Mouse (Mus musculus) MEL (cell line): ENCODE data around the gene Gpr162. TPM values are rescaled to one million over a fixed set of nuclear protein-coding genes. Genes with fewer than 3 reads are reported as not detected.

ENCODE experiments used
- DNase-seq: peaks from one replicate; pipeline ENCODE4 v3.0.0; 2011; ENCODE audit warnings: low read depth, low spot score
- H3K27ac ChIP-seq: 2 replicates; pipeline ENCODE4 v1.5.1; 2012; ENCODE audit warnings: low read depth, mild to moderate bottlenecking, control low read depth, low read length, moderate library complexity; ENCODE audit not compliant: control insufficient read depth
- H3K27me3 ChIP-seq, 2 experiments: fragments of 150-350 bp in 1 of 2; sonication (generic) in 1 of 2; 2 replicates each; pipeline ENCODE4 v1.6.1; 2012; ENCODE audit warnings: low read length in 2 of 2, mild to moderate bottlenecking in 2 of 2, improper control_type of control experiment in 1 of 2, moderate library complexity in 1 of 2; ENCODE audit not compliant: insufficient read depth in 2 of 2, control insufficient read depth in 1 of 2
- H3K36me3 ChIP-seq, 2 experiments: 2 replicates each; pipeline ENCODE4 v1.6.1; 2012 to 2014; ENCODE audit warnings: low read length in 2 of 2, improper control_type of control experiment in 1 of 2, inconsistent platforms in 1 of 2, mild to moderate bottlenecking in 1 of 2; ENCODE audit not compliant: insufficient read depth in 2 of 2, control insufficient read depth in 1 of 2
- H3K4me1 ChIP-seq, 2 experiments: fragments of 150-350 bp in 1 of 2; sonication (generic) in 1 of 2; 2 replicates each; pipeline ENCODE4 v1.6.1; 2012; ENCODE audit warnings: low read length in 2 of 2, improper control_type of control experiment in 1 of 2, mild to moderate bottlenecking in 1 of 2; ENCODE audit not compliant: insufficient read depth in 2 of 2, control insufficient read depth in 1 of 2
- H3K4me3 ChIP-seq, 2 experiments: fragments of 150-350 bp in 1 of 2; sonication (generic) in 1 of 2; 2 replicates each; pipeline ENCODE4 v1.5.1; 2012; ENCODE audit warnings: low read depth in 2 of 2, low read length in 2 of 2, mild to moderate bottlenecking in 2 of 2, moderate library complexity in 2 of 2, control low read depth in 1 of 2, improper control_type of control experiment in 1 of 2; ENCODE audit not compliant: control insufficient read depth in 1 of 2, insufficient read depth in 1 of 2
- H3K79me2 ChIP-seq: 2 replicates; pipeline ENCODE4 v1.6.1; 2012; ENCODE audit warnings: mild to moderate bottlenecking, low read length, moderate library complexity; ENCODE audit not compliant: control insufficient read depth, poor library complexity, insufficient read depth
- H3K9ac ChIP-seq: 2 replicates; pipeline ENCODE4 v1.6.1; 2012; ENCODE audit warnings: low read depth, mild to moderate bottlenecking, control low read depth, low read length, moderate library complexity; ENCODE audit not compliant: control insufficient read depth, poor library complexity, severe bottlenecking
- H3K9me3 ChIP-seq: fragments of 150-350 bp; sonication (generic); replicated peaks from 2 replicates; pipeline ENCODE4 v1.6.1; 2012; ENCODE audit warnings: mild to moderate bottlenecking, low read length, improper control_type of control experiment, moderate library complexity; ENCODE audit not compliant: insufficient read depth
- CHD1 ChIP-seq: IDR thresholded peaks from 2 replicates; pipeline ENCODE4 v1.6.1; 2012; ENCODE audit warnings: low read depth, mild to moderate bottlenecking, inconsistent platforms, low read length, improper control_type of control experiment
- E2F4 ChIP-seq: IDR thresholded peaks from 2 replicates; pipeline ENCODE4 v1.6.1; 2011; ENCODE audit warnings: low read depth, low read length, improper control_type of control experiment, borderline replicate concordance
- ELF1 ChIP-seq: IDR thresholded peaks from 2 replicates; pipeline ENCODE4 v1.6.1; 2014; ENCODE audit warnings: low read depth, mild to moderate bottlenecking, inconsistent platforms, low read length, improper control_type of control experiment, moderate library complexity
- EP300 ChIP-seq, 2 experiments: IDR thresholded peaks; 2 replicates each; pipeline ENCODE4 v1.6.1; 2011; ENCODE audit warnings: improper control_type of control experiment in 2 of 2, low read length in 2 of 2, low read depth in 1 of 2, mild to moderate bottlenecking in 1 of 2
- GABPA ChIP-seq: IDR thresholded peaks from 2 replicates; pipeline ENCODE4 v1.6.1; 2012; ENCODE audit warnings: low read depth, mild to moderate bottlenecking, inconsistent platforms, low read length, improper control_type of control experiment, moderate library complexity
- GATA1 ChIP-seq: IDR thresholded peaks from 2 replicates; pipeline ENCODE4 v1.6.1; 2011; ENCODE audit warnings: low read depth, low read length, improper control_type of control experiment
- HCFC1 ChIP-seq: IDR thresholded peaks from 2 replicates; pipeline ENCODE4 v1.6.1; 2012; ENCODE audit warnings: low read depth, mild to moderate bottlenecking, inconsistent platforms, low read length, improper control_type of control experiment, moderate library complexity
- JUND ChIP-seq: IDR thresholded peaks from 2 replicates; pipeline ENCODE4 v1.6.1; 2011; ENCODE audit warnings: low read depth, mild to moderate bottlenecking, improper control_type of control experiment, low read length
- MAFK ChIP-seq: IDR thresholded peaks from 2 replicates; pipeline ENCODE4 v1.6.1; 2011; ENCODE audit warnings: low read depth, mild to moderate bottlenecking, low read length, improper control_type of control experiment, borderline replicate concordance
- MAZ ChIP-seq: IDR thresholded peaks from 2 replicates; pipeline ENCODE4 v1.6.1; 2012; ENCODE audit warnings: low read depth, mild to moderate bottlenecking, inconsistent platforms, low read length, improper control_type of control experiment
- MEF2A ChIP-seq: IDR thresholded peaks from 2 replicates; pipeline ENCODE4 v1.6.1; 2014; ENCODE audit warnings: low read depth, mild to moderate bottlenecking, inconsistent platforms, low read length, improper control_type of control experiment; ENCODE audit not compliant: poor library complexity, insufficient replicate concordance, severe bottlenecking; ENCODE audit errors: extremely low read depth
- MXI1 ChIP-seq: IDR thresholded peaks from 2 replicates; pipeline ENCODE4 v1.6.1; 2011; ENCODE audit warnings: mild to moderate bottlenecking, low read depth, low read length, improper control_type of control experiment
- MYB ChIP-seq: IDR thresholded peaks from 2 replicates; pipeline ENCODE4 v1.6.1; 2011; ENCODE audit warnings: mild to moderate bottlenecking, low read depth, low read length, improper control_type of control experiment
- POLR2A ChIP-seq, 2 experiments: IDR thresholded peaks; 2 replicates each; pipeline ENCODE4 v1.6.1; 2011 to 2012; ENCODE audit warnings: low read length in 2 of 2, mild to moderate bottlenecking in 2 of 2, control low read depth in 1 of 2, improper control_type of control experiment in 1 of 2, low read depth in 1 of 2, moderate library complexity in 1 of 2; ENCODE audit not compliant: control insufficient read depth in 1 of 2, insufficient read depth in 1 of 2, poor library complexity in 1 of 2
- POLR2AphosphoS2 ChIP-seq: IDR thresholded peaks from 2 replicates; pipeline ENCODE4 v1.6.1; 2011; ENCODE audit warnings: low read length, improper control_type of control experiment
- POLR2AphosphoS5 ChIP-seq: IDR thresholded peaks from 2 replicates; pipeline ENCODE4 v1.6.1; 2012; ENCODE audit warnings: low read depth, borderline replicate concordance, mild to moderate bottlenecking, inconsistent platforms, low read length, moderate library complexity, mixed read lengths
- RAD21 ChIP-seq: IDR thresholded peaks from 2 replicates; pipeline ENCODE4 v1.6.1; 2011; ENCODE audit warnings: mild to moderate bottlenecking, low read depth, low read length, improper control_type of control experiment
- RCOR1 ChIP-seq: IDR thresholded peaks from 2 replicates; pipeline ENCODE4 v1.6.1; 2012; ENCODE audit warnings: low read depth, mild to moderate bottlenecking, inconsistent platforms, low read length, improper control_type of control experiment
- SIN3A ChIP-seq: IDR thresholded peaks from 2 replicates; pipeline ENCODE4 v1.6.1; 2012; ENCODE audit warnings: low read length, improper control_type of control experiment, inconsistent platforms
- TAL1 ChIP-seq: IDR thresholded peaks from 2 replicates; pipeline ENCODE4 v1.6.1; 2012; ENCODE audit warnings: mild to moderate bottlenecking, inconsistent platforms, low read length, moderate library complexity, mixed read lengths
- TCF12 ChIP-seq: IDR thresholded peaks from 2 replicates; pipeline ENCODE4 v1.6.1; 2014; ENCODE audit warnings: low read depth, mild to moderate bottlenecking, inconsistent platforms, low read length, improper control_type of control experiment, moderate library complexity
- UBTF ChIP-seq: IDR thresholded peaks from 2 replicates; pipeline ENCODE4 v1.6.1; 2012; ENCODE audit warnings: low read depth, mild to moderate bottlenecking, inconsistent platforms, low read length, improper control_type of control experiment, moderate library complexity, borderline replicate concordance; ENCODE audit not compliant: insufficient read depth
- USF2 ChIP-seq, 2 experiments: IDR thresholded peaks; 2 replicates each; pipeline ENCODE4 v1.6.1; 2011 to 2012; ENCODE audit warnings: improper control_type of control experiment in 2 of 2, low read length in 2 of 2, borderline replicate concordance in 1 of 2, inconsistent platforms in 1 of 2, low read depth in 1 of 2, mild to moderate bottlenecking in 1 of 2; ENCODE audit not compliant: insufficient read depth in 1 of 2
- ZC3H11A ChIP-seq: IDR thresholded peaks from 2 replicates; pipeline ENCODE4 v1.6.1; 2012; ENCODE audit warnings: low read depth, mild to moderate bottlenecking, inconsistent platforms, low read length, improper control_type of control experiment
- ZNF384 ChIP-seq: IDR thresholded peaks from 2 replicates; pipeline ENCODE4 v1.6.1; 2012; ENCODE audit warnings: low read depth, mild to moderate bottlenecking, inconsistent platforms, low read length, improper control_type of control experiment
- polyA plus RNA-seq, 2 experiments: library from polyadenylated mRNA; stranded (reverse) in 1 of 2; unstranded in 1 of 2; fragments of >175 nt in 1 of 2; fragments of >200 nt in 1 of 2; gene quantifications; 2 replicates each; pipeline versions ENCODE4 v1.2.1 to v1.2.4; 2012; ENCODE audit warnings: low replicate concordance in 2 of 2, low read depth in 1 of 2; ENCODE audit not compliant: insufficient read length in 2 of 2, insufficient read depth in 1 of 2, missing spikeins in 1 of 2
- total RNA-seq: library from RNA; depleted of rRNA; stranded (reverse); fragments of 300-350 nt; gene quantifications from 2 replicates; pipeline ENCODE4 v1.2.3, GENCODE M21; 2012

Gpr162 gene
- total and polyA plus RNA-seq, 3 experiments: 0.08 to 0.84 TPM; not detected in 1

GRCm38 (mm10) chr6:124885956-124886381 is 22.2 kb upstream of the Gpr162 start:
- Histone ChIP-seq H3K27me3 (peaks cover 5 to 9% of the 10 kb centered on the region in 2 experiments), H3K9ac (no peak overlapping the region), H3K9me3 (no peaks in the 10 kb centered on the region), H3K4me1 (no peaks in the 10 kb centered on the region), H3K36me3 (no peaks in the 10 kb centered on the region), H3K27ac (no peak overlapping the region), H3K4me3 (no peak overlapping the region), H3K79me2 (no peaks in the 10 kb centered on the region)
- TF ChIP-seq POLR2A (IDR thresholded peaks at IDR 0.05; ENCODE audit: control insufficient read depth in 1 of 2, insufficient read depth in 1 of 2, low read depth in 1 of 2, low read length in 2 of 2, poor library complexity in 1 of 2) (no peak), GABPA (no peak), RCOR1 (no peak), JUND (no peak), MEF2A (no peak), HCFC1 (no peak), MYB (no peak), POLR2AphosphoS2 (no peak), ZC3H11A (no peak), E2F4 (no peak), MAZ (no peak), MXI1 (no peak)
- no peak for DNase-seq

GRCm38 (mm10) chr6:124884714-124885500 is 21.1 kb upstream of the Gpr162 start:
- Histone ChIP-seq H3K9me3 (no peaks in the 10 kb centered on the region), H3K4me1 (no peaks in the 10 kb centered on the region), H3K9ac (no peak overlapping the region), H3K36me3 (no peaks in the 10 kb centered on the region), H3K27me3 (peaks cover 8 to 9% of the 10 kb centered on the region in 2 experiments), H3K27ac (no peak overlapping the region), H3K79me2 (no peaks in the 10 kb centered on the region), H3K4me3 (no peak overlapping the region)
- no peak for DNase-seq
- TF ChIP-seq ELF1: no peak
- TF ChIP-seq GATA1: peak; percentile 18; the same call in 1 of the 2 replicates
- TF ChIP-seq, all 39 proteins: peak for 1

- DNase-seq: no peak
- H3K27me3 ChIP-seq: peaks cover 8 to 9% of the 10 kb centered on the region in 2 experiments
- no peak overlapping the region for H3K4me3 ChIP-seq
- TF ChIP-seq RAD21: no peak
- TF ChIP-seq EP300 (IDR thresholded peaks at IDR 0.05; ENCODE audit: low read depth in 1 of 2, low read length in 2 of 2): no peak
- no peak for TF ChIP-seq TCF12
- TF ChIP-seq POLR2A (IDR thresholded peaks at IDR 0.05; ENCODE audit: control insufficient read depth in 1 of 2, insufficient read depth in 1 of 2, low read depth in 1 of 2, low read length in 2 of 2, poor library complexity in 1 of 2): no peak
- no peak for TF ChIP-seq USF2 (IDR thresholded peaks at IDR 0.05; ENCODE audit: borderline replicate concordance in 1 of 2, insufficient read depth in 1 of 2, low read depth in 1 of 2, low read length in 2 of 2)
- no peak for TF ChIP-seq SIN3A
- TF ChIP-seq POLR2AphosphoS5: no peak
- TF ChIP-seq MAFK: no peak
- TF ChIP-seq TAL1: no peak
- TF ChIP-seq UBTF: no peak
- no peak for TF ChIP-seq CHD1
- no peak for TF ChIP-seq JUND
- no peak for TF ChIP-seq ZNF384
- TF ChIP-seq RCOR1: no peak
Measured at GRCm38 (mm10) chr6:124883351-124883750, 19.6 kb upstream of the Gpr162 start.

More at GRCm38 (mm10) chr6:124883351-124883750, 19.6 kb upstream of the Gpr162 start:
- Histone ChIP-seq H3K79me2 (no peaks in the 10 kb centered on the region), H3K36me3 (no peaks in the 10 kb centered on the region), H3K9ac (no peak overlapping the region), H3K9me3 (no peaks in the 10 kb centered on the region), H3K4me1 (no peaks in the 10 kb centered on the region), H3K27ac (no peak overlapping the region)
